Mouse (Mus musculus) megakaryocyte, embryonic 14.5 days (primary cell): ENCODE results near the gene Phldb3.

Source experiments
- FLI1 ChIP-seq: IDR thresholded peaks from 2 replicates; pipeline ENCODE4 v1.6.1; 2012; ENCODE audit warnings: low read length, inconsistent platforms, mixed read lengths
- GATA1 ChIP-seq: IDR thresholded peaks from 3 replicates; pipeline ENCODE4 v1.6.1; 2012; ENCODE audit warnings: mixed read lengths, low read length, inconsistent platforms, borderline replicate concordance

- no peak for TF ChIP-seq GATA1
- no peak for TF ChIP-seq FLI1
Measured at GRCm38 (mm10) chr7:24599211-24600067, 11.1 kb upstream of the Phldb3 start.
